Mouse (Mus musculus): ENCODE data around the gene Tmem211.

DNA sequence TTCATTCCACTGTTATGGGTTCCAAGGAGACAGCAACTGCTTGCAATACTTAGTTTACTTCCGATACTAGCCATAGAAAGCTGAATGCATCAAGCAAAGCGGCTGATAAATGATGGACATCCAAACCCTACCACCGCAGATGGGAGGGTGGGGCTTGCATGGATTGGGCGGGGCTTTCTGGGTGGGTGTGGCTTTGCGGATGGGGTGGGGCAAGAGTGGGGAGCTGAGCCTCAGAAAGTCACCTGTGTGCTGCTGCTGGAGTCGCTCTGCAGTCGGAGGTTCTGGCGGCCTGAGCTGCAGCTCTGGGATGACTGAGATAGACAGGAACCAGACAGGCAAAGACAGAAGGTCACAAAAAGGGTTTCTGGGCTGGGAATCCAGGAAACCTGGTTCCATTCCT lies 38.9 kb downstream of the Tmem211 start:
- no peak for TF ChIP-seq POLR2AphosphoS5 (IDR thresholded peaks at IDR 0.05; ENCODE audit: borderline replicate concordance, low read depth, low read length)
- TF ChIP-seq MAX (IDR thresholded peaks at IDR 0.05; ENCODE audit: low read length): no peak
- no peak for TF ChIP-seq CTCF (IDR thresholded peaks at IDR 0.05 in 2 of 3, conservative IDR thresholded peaks at IDR 0.05 in 1 of 3; ENCODE audit: control insufficient read depth in 1 of 3, insufficient read depth in 1 of 3, low read depth in 2 of 3, low read length in 3 of 3, poor library complexity in 1 of 3, severe bottlenecking in 1 of 3)
- no peak for TF ChIP-seq NRF1 (IDR thresholded peaks at IDR 0.05; ENCODE audit: insufficient read depth, low read depth, low read length, poor library complexity, severe bottlenecking)
- no peak for TF ChIP-seq EP300 (IDR thresholded peaks at IDR 0.05; ENCODE audit: low read depth in 1 of 2, low read length in 2 of 2)
- TF ChIP-seq USF1 (IDR thresholded peaks at IDR 0.05; ENCODE audit: low read depth, low read length): no peak
- no peak for TF ChIP-seq ZMIZ1 (IDR thresholded peaks at IDR 0.05; ENCODE audit: low read depth, low read length)
- TF ChIP-seq E2F4 (IDR thresholded peaks at IDR 0.05; ENCODE audit: borderline replicate concordance, low read depth, low read length): no peak
- TF ChIP-seq TCF12 (IDR thresholded peaks at IDR 0.05; ENCODE audit: low read depth, low read length): no peak
- TF ChIP-seq SIN3A (IDR thresholded peaks at IDR 0.05; ENCODE audit: low read length): no peak
- no peak for TF ChIP-seq TBP (IDR thresholded peaks at IDR 0.05; ENCODE audit: low read depth, low read length)
- TF ChIP-seq BHLHE40 (IDR thresholded peaks at IDR 0.05; ENCODE audit: borderline replicate concordance, low read depth, low read length): no peak

Measured in MEL (cell line).